Mouse (Mus musculus) liver, postnatal 0 days (tissue): Measurements from ENCODE around the gene Wnt8b.

Experiments used
- CTCF ChIP-seq: sonication (generic); IDR thresholded peaks from 2 replicates; pipeline ENCODE4 v1.5.1; 2016; ENCODE audit warnings: antibody characterized with exemption, low read depth
- EP300 ChIP-seq: IDR thresholded peaks from 2 replicates; pipeline ENCODE4 v1.6.1; 2016; ENCODE audit warnings: antibody characterized with exemption, low read depth, mild to moderate bottlenecking

DNA sequence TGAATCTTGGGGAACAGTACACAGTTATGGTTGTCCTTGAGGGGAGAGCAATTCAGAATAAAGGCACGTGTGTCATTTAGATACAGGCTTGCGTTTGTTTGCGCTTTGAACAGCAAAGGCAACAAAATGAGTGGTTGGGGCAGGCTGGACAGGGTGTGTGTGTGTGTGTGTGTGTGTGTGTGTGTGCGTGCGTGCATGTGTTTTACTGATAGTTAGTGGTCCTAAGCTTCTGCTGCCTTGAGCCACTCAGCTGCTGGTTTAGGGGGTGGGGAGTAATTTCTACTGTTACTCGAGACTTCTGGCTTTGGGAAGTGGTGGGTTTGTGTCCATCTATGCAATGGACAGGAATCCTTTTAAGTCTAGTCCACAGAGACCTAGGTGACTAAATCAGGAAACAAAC lies 5.7 kb downstream of the Wnt8b start:
- TF ChIP-seq CTCF: no peak
- TF ChIP-seq EP300: no peak
